Mouse (Mus musculus) hindbrain, embryonic 13.5 days (tissue): ENCODE data around the gene Ccdc177. TPM values are rescaled to one million over a fixed set of nuclear protein-coding genes. Genes with fewer than 3 reads are reported as not detected.
A peak's percentile ranks its signal among the peaks of the same experiment; 100 is the strongest.
"Not testable (repeated sequence)": the region's sequence is repeated elsewhere in the genome, so short reads cannot be mapped to it uniquely, and the experiment has no call there.

Experiments used
- ATAC-seq: fragments of 200-750 bp; cut with Nextera tagmentation; 2 replicates; pipeline ENCODE4 v1.8.0; 2017; ENCODE audit warnings: moderate TSS enrichment; ENCODE audit not compliant: low FRiP score
- H3K27ac ChIP-seq: fragments of 300-500 bp; sonication (generic); 2 replicates; pipeline ENCODE4 v1.5.1; 2015; ENCODE audit warnings: inconsistent platforms, mild to moderate bottlenecking, moderate library complexity
- H3K27me3 ChIP-seq: fragments of 300-500 bp; sonication (generic); 2 replicates; pipeline ENCODE4 v1.6.1; 2015; ENCODE audit warnings: mild to moderate bottlenecking, inconsistent platforms
- H3K36me3 ChIP-seq: fragments of 300-500 bp; sonication (generic); 2 replicates; pipeline ENCODE4 v1.6.1; 2015; ENCODE audit warnings: mild to moderate bottlenecking, inconsistent platforms
- H3K4me1 ChIP-seq: fragments of 300-500 bp; sonication (generic); replicated peaks from 2 replicates; pipeline ENCODE4 v1.6.1; 2015; ENCODE audit warnings: inconsistent platforms
- H3K4me2 ChIP-seq: fragments of 300-500 bp; sonication (generic); 2 replicates; pipeline ENCODE4 v1.6.1; 2015; ENCODE audit warnings: inconsistent platforms, mild to moderate bottlenecking, moderate library complexity
- H3K4me3 ChIP-seq: fragments of 300-500 bp; sonication (generic); 2 replicates; pipeline ENCODE4 v1.5.1; 2015; ENCODE audit warnings: mild to moderate bottlenecking, inconsistent platforms
- H3K9ac ChIP-seq: fragments of 300-500 bp; sonication (generic); 2 replicates; pipeline ENCODE4 v1.6.1; 2015; ENCODE audit warnings: mild to moderate bottlenecking, inconsistent platforms
- H3K9me3 ChIP-seq: fragments of 300-500 bp; sonication (generic); 2 replicates; pipeline ENCODE4 v1.6.1; 2016; ENCODE audit warnings: inconsistent platforms
- WGBS: fragments of 180-500 bp; shearing (Covaris S2); methylation state at CpG from one replicate; pipeline ENCODE4 v1.1.7; 2015; 5-methylcytosine and 5-hydroxymethylcytosine counted together
- polyA plus RNA-seq: library from polyadenylated mRNA; unstranded; fragments of >200 nt; fragmentation: Nextera tagmentation; extraction: Ambion mirVana; gene quantifications from 2 replicates; pipeline ENCODE4 v1.2.1, GENCODE M21; 2015

Gene Ccdc177
- polyA plus RNA-seq, 1 experiment from 2014 or later, result 4.0 TPM

DNA sequence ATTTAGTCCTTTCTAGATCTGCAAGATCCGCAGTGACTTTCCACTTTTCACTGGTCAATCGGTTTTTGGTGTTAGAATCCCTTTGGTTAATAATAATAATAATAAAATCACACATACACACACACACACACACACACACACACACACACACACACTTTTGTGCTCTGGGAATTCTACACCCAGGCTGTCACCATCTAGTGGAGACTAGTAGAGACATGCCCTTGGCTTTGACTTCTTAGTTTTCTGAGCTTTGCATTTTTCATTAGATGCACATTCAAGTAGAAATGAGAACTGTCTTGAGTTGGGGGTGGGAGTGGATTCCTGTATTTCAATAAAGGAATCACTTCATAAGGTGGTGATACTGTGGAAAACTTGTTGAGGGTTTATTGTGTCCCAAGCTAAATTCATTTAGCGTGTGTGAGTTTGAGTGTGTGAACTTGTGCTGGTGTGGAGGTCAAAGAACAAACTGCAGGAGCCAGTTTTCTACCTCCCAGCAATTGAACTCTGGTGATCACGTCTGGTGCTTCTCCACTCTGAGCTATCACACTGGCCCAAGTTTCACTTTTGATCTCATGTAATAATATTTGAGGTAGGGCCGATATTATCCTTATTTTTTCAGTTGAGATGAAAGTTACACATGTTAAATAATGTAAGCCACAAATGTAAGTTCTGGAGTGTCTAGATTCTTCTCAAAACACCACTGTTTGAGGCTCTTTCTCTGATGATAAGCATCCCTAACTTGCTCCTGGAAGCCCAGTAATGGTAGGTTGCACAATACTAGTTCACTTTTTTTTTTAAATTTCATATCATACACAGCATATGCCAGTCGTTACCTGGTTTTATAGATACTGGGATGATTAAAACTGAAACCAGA is 31.3 kb upstream of the Ccdc177 start:
- Histone ChIP-seq H3K4me3 (peak overlapping the region; percentile 92), H3K4me2 (peak overlapping the region; percentile 86), H3K27ac (peak overlapping the region; percentile 99), H3K9me3 (no peaks in the 10 kb centered on the region), H3K36me3 (no peaks in the 10 kb centered on the region), H3K27me3 (0 out of 2 replicates have a peak, but pooled peaks cover 4% of the 10 kb centered on the region), H3K9ac (peak overlapping the region; percentile 93), H3K4me1 (peaks cover 27% of the 10 kb centered on the region)
- WGBS, result 46% methylated on average over 6 of the region's 6 CpGs
- no peak for ATAC-seq

DNA sequence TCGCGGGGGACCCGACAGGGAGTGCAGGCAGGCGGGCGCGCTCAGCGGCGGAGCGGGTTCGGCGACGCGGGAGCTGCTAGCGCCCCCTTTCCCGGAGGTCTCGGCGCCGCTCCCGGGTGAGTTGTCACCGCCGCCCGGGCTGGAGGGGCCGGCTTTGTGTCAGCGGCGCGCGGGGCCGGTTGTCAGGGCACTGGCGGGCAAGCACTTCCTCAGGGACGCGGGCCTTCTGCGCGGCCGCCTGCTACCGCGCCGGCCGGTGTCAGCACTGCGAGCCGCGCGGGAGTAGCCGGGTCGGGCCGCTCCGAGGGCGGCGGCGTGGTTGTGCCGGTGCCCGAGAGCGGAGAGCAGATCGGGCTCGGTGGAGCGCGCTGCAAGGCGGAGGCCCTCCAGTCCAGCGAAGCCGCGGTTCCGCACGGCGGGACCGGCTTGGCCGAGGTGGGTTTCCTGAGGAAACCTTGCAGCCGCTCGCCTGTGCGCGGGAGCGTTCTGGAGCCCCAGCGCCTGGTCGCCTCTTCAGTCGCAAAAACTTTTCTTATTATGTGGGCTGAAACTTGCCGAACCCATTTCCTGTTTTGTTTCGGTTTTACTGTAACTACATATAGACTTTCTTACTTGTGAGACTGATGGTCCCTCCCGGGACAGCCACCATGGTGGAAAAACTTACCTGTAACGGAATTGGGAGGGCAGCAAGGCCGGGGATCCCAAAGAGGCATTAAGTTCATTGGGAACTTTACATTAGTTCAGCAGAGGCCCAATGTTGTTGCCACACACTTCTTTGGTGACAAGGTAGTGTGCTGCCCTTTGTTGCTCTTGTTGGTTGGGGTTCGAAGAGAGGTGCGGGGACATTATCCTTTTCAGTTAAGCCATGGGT is 30.4 kb upstream of the Ccdc177 start:
- H3K36me3 ChIP-seq, result no peaks in the 10 kb centered on the region
- under 1% methylated on average over 66 of the region's 80 CpGs for WGBS
- H3K27me3 ChIP-seq, result 0 out of 2 replicates have a peak, but pooled peaks cover 4% of the 10 kb centered on the region
- no peaks in the 10 kb centered on the region for H3K9me3 ChIP-seq
- H3K4me1 ChIP-seq, result peaks cover 27% of the 10 kb centered on the region
- peak; percentile 83 for ATAC-seq
- H3K9ac ChIP-seq, result peak overlapping the region; percentile 93
- peak overlapping the region; percentile 86 for H3K4me2 ChIP-seq
- peak overlapping the region; percentile 99 for H3K27ac ChIP-seq
- peak overlapping the region; percentile 92 for H3K4me3 ChIP-seq

GRCm38 (mm10) chr12:80789849-80790694 is 29.6 kb upstream of the Ccdc177 start, which contains the start of gene Susd6:
TSS of gene Susd6 (plus strand) at chr12:80790510.
- Histone ChIP-seq H3K27ac (peak within 1 kb of the TSS; percentile 99), H3K4me2 (peak within 1 kb of the TSS; percentile 86), H3K9me3 (no peaks in the 10 kb centered on the region), H3K9ac (peak within 1 kb of the TSS; percentile 93), H3K27me3 (0 out of 2 replicates have a peak, but pooled peaks cover 4% of the 10 kb centered on the region), H3K4me3 (peak within 1 kb of the TSS; percentile 92), H3K4me1 (peaks cover 24% of the 10 kb centered on the region), H3K36me3 (no peaks in the 10 kb centered on the region)
- ATAC-seq, result peak; percentile 98
- 3% methylated on average over 55 of the region's 56 CpGs for WGBS

- not testable (repeated sequence) for H3K4me2 ChIP-seq
These were observed 28.8 kb upstream of the Ccdc177 start for GRCm38 (mm10) chr12:80789276-80789675.

DNA sequence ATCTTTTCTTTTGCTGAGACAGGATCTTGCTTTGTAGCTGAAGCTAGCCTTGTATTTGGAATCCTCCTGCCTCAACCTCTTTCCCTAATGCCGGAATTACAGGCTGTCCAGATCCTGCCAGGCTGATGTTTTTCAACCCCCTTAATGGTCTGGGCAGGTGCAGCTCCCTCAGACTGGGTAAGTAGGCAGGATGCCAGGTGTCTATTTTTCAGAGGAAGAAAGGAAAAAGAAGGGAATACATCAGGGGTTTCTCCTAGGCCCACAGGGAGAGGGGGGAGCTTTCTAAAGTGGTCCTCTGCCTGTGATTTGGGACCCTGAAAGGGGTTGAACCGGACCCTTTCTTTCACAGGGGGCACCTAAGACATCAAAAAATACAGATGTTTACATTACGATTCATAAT is 27.7 kb upstream of the Ccdc177 start:
- Histone ChIP-seq H3K4me1 (peaks cover 23% of the 10 kb centered on the region), H3K27me3 (0 out of 2 replicates have a peak, but pooled peaks cover 4% of the 10 kb centered on the region), H3K9ac (0 out of 2 replicates have a peak overlapping the region, but pooled peaks have one; percentile 43), H3K36me3 (no peaks in the 10 kb centered on the region), H3K27ac (no peak overlapping the region), H3K4me3 (no peak overlapping the region), H3K9me3 (no peaks in the 10 kb centered on the region), H3K4me2 (no peak overlapping the region)
- ATAC-seq, result no peak
- 83% methylated on average over 3 of the region's 3 CpGs for WGBS

More at GRCm38 (mm10) chr12:80789276-80789675, 28.8 kb upstream of the Ccdc177 start:
- not testable (repeated sequence) for H3K36me3 ChIP-seq, ATAC-seq, H3K27me3 ChIP-seq, H3K27ac ChIP-seq, H3K9me3 ChIP-seq, H3K9ac ChIP-seq, H3K4me3 ChIP-seq
- H3K4me1 ChIP-seq, result peaks cover 23% of the 10 kb centered on the region
- WGBS, result 88% methylated on average over 4 of the region's 4 CpGs

GRCm38 (mm10) chr12:80787604-80788003 is 27.1 kb upstream of the Ccdc177 start:
- no peak overlapping the region for H3K4me2 ChIP-seq
- peak overlapping the region; percentile 43; the same call in 1 of the 2 replicates for H3K9ac ChIP-seq
- no peaks in the 10 kb centered on the region for H3K36me3 ChIP-seq
- H3K27me3 ChIP-seq, result 0 out of 2 replicates have a peak, but pooled peaks cover 4% of the 10 kb centered on the region
- H3K4me1 ChIP-seq, result peaks cover 19% of the 10 kb centered on the region
- no peaks in the 10 kb centered on the region for H3K9me3 ChIP-seq
- H3K4me3 ChIP-seq, result no peak overlapping the region
- no peak for ATAC-seq
- 43% methylated on average over 11 of the region's 11 CpGs for WGBS
- no peak overlapping the region for H3K27ac ChIP-seq

GRCm38 (mm10) chr12:80786591-80786990 is 26.1 kb upstream of the Ccdc177 start:
- no peak overlapping the region for H3K9ac ChIP-seq
- no peaks in the 10 kb centered on the region for H3K36me3 ChIP-seq
- 0 out of 2 replicates have a peak, but pooled peaks cover 4% of the 10 kb centered on the region for H3K27me3 ChIP-seq
- no peak overlapping the region for H3K4me3 ChIP-seq
- no peaks in the 10 kb centered on the region for H3K9me3 ChIP-seq
- ATAC-seq, result no peak
- no peak overlapping the region for H3K4me2 ChIP-seq
- 79% methylated on average over 1 of the region's 1 CpGs for WGBS
- peaks cover 11% of the 10 kb centered on the region for H3K4me1 ChIP-seq
- no peak overlapping the region for H3K27ac ChIP-seq

DNA sequence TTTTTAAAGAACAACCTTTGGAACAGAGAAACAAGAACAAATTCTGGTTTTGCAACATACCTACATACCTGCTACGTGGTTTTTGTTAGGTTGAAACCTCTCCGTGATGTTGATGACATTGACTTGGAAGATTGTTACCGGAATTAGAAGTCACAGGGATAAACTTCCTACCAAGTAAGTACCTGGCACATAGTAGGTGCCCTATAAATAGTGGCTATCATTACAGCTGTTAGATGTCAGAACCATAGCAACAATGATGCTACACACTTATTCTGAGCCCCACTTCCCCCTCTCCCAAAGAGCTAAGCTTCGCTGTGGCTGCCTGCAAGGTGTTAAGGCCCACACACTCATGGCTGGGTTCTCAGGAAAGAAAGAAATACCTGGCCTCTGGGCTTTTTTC is 25.1 kb upstream of the Ccdc177 start:
- 94% methylated on average over 4 of the region's 4 CpGs for WGBS
- Histone ChIP-seq H3K27ac (no peak overlapping the region), H3K36me3 (no peaks in the 10 kb centered on the region), H3K9ac (no peak overlapping the region), H3K4me1 (peaks cover 5% of the 10 kb centered on the region), H3K27me3 (0 out of 2 replicates have a peak, but pooled peaks cover 4% of the 10 kb centered on the region), H3K9me3 (no peaks in the 10 kb centered on the region), H3K4me2 (no peak overlapping the region), H3K4me3 (no peak overlapping the region)
- ATAC-seq, result no peak

GRCm38 (mm10) chr12:80785005-80785404 is 24.5 kb upstream of the Ccdc177 start:
- Histone ChIP-seq H3K27ac (no peak overlapping the region), H3K36me3 (no peaks in the 10 kb centered on the region), H3K9ac (no peak overlapping the region), H3K4me1 (peaks cover 5% of the 10 kb centered on the region), H3K4me2 (no peak overlapping the region), H3K4me3 (no peak overlapping the region), H3K27me3 (0 out of 2 replicates have a peak, but pooled peaks cover 4% of the 10 kb centered on the region), H3K9me3 (no peaks in the 10 kb centered on the region)
- WGBS, result 88% methylated on average over 5 of the region's 5 CpGs
- ATAC-seq, result no peak

DNA sequence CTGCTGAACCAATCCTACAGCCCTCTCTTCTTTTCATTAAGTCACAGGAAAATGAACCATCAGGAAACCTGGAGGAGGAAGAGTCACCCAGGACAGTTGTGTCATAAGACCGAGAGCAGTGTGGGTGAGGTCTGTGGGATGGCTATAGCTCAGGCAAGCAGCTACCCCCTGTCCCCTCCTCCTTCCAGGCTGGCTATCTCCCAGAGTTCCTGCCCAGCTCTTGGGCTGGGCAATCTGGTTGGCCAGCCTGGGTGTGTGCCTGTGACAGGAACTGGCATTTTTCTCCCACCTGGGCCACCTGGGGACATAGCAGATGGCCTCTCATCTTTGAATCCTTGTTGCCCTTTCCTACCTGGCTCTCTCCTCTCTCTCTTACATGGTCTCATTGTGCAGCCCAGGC is 23.4 kb upstream of the Ccdc177 start:
- Histone ChIP-seq H3K27ac (no peak overlapping the region), H3K4me1 (no peaks in the 10 kb centered on the region; the same call in 1 of the 2 replicates), H3K9ac (no peak overlapping the region), H3K36me3 (no peaks in the 10 kb centered on the region), H3K4me2 (no peak overlapping the region), H3K27me3 (0 out of 2 replicates have a peak, but pooled peaks cover 4% of the 10 kb centered on the region), H3K4me3 (no peak overlapping the region), H3K9me3 (no peaks in the 10 kb centered on the region)
- 90% methylated on average over 1 of the region's 1 CpGs for WGBS
- ATAC-seq, result no peak

DNA sequence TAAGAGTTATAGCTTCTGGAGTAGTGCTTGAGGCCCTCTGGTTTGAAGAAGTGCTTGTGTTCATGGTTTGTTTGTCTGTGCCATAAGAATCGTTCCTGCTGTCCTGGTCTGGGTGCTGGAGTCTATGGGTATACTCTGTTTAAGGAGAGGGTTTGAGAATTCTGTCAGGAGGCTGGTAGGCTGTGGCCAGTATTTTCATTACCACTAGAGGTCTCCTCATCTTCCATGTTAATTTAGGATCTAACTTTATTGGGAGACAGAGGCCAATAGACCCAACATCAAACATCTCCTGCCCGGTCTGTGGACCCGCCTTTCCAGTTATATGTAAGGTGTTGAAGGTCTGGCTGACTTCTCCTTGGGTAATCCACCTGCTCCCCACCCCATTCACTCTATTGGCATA is 22.4 kb upstream of the Ccdc177 start:
- H3K4me2 ChIP-seq, result no peak overlapping the region
- 0 out of 2 replicates have a peak, but pooled peaks cover 4% of the 10 kb centered on the region for H3K27me3 ChIP-seq
- no peak overlapping the region for H3K4me3 ChIP-seq
- H3K9ac ChIP-seq, result no peak overlapping the region
- H3K9me3 ChIP-seq, result no peaks in the 10 kb centered on the region
- no peaks in the 10 kb centered on the region for H3K36me3 ChIP-seq
- H3K27ac ChIP-seq, result no peak overlapping the region
- no peaks in the 10 kb centered on the region; the same call in 1 of the 2 replicates for H3K4me1 ChIP-seq
- 59% methylated on average over 3 of the region's 3 CpGs for WGBS
- no peak for ATAC-seq
